Mouse (Mus musculus) left cerebral cortex, postnatal 36 days (tissue): ENCODE measurements around the gene Egln3. TPM values are rescaled to one million over a fixed set of nuclear protein-coding genes. Genes with fewer than 3 reads are reported as not detected.
A peak's percentile ranks its signal among the peaks of the same experiment; 100 is the strongest.

Experiments used
- DNase-seq, 2 experiments: peaks; one replicate each; pipeline ENCODE4 v3.0.0; 2021 to 2022; ENCODE audit warnings: low spot score in 2 of 2, mixed read lengths in 1 of 2
- intact Hi-C: fragments of 180-260 bp; cut with DNase I; formaldehyde crosslinking; loops from one replicate; pipeline ENCODE4 v1.15.1; 2025
- total RNA-seq, 2 experiments: library from RNA; stranded (reverse); gene quantifications; 2 replicates each; pipeline ENCODE4 v1.2.3; 2021

The Egln3 gene
- 1 to 10 TPM; 9.1 to 9.9 TPM for total RNA-seq

GRCm38 (mm10) chr12:54203656-54204045 is at the start of gene Egln3:
Gene Egln3 (minus strand): TSS chr12:54203860.
- intact Hi-C loops: no loop called here
- DNase-seq: peak; percentile 53 to 72

- intact Hi-C loops: no loop called here
- no peak for DNase-seq
Observed at GRCm38 (mm10) chr12:54253449-54253848, 49.8 kb upstream of the Egln3 start.

- intact Hi-C loops: no loop called here
- peak; percentile 46 to 48 for DNase-seq
Observed at GRCm38 (mm10) chr12:54251942-54252400, 48.3 kb upstream of the Egln3 start.

GRCm38 (mm10) chr12:54247835-54248234 is 44.2 kb upstream of the Egln3 start:
- intact Hi-C loops: no loop called here
- no peak for DNase-seq

GRCm38 (mm10) chr12:54243158-54243557 is 39.5 kb upstream of the Egln3 start:
- DNase-seq: no peak

GRCm38 (mm10) chr12:54241976-54242375 is 38.3 kb upstream of the Egln3 start:
- intact Hi-C loops: no loop called here
- no peak for DNase-seq

More at GRCm38 (mm10) chr12:54243158-54243557, 39.5 kb upstream of the Egln3 start:
- intact Hi-C loops: no loop called here

GRCm38 (mm10) chr12:54233794-54234193 is 30.1 kb upstream of the Egln3 start:
- DNase-seq: no peak
- intact Hi-C loops: no loop called here

- DNase-seq: no peak
- intact Hi-C loops: no loop called here
Observed at GRCm38 (mm10) chr12:54232996-54233603, 29.4 kb upstream of the Egln3 start.

- intact Hi-C loops: no loop called here
- DNase-seq: no peak
Observed at GRCm38 (mm10) chr12:54232456-54232855, 28.8 kb upstream of the Egln3 start.

GRCm38 (mm10) chr12:54227551-54227950 is 23.9 kb upstream of the Egln3 start:
- intact Hi-C loops: no loop called here
- DNase-seq: no peak

- DNase-seq: no peak
- intact Hi-C loops: no loop called here
Observed at GRCm38 (mm10) chr12:54226341-54226740, 22.7 kb upstream of the Egln3 start.

- no peak for DNase-seq
Observed at GRCm38 (mm10) chr12:54225610-54226009, 21.9 kb upstream of the Egln3 start.

GRCm38 (mm10) chr12:54225090-54225489 is 21.4 kb upstream of the Egln3 start:
- intact Hi-C loops: no loop called here
- DNase-seq: no peak

More at GRCm38 (mm10) chr12:54225610-54226009, 21.9 kb upstream of the Egln3 start:
- intact Hi-C loops: no loop called here

- intact Hi-C loops: no loop called here
- DNase-seq: no peak
Observed at GRCm38 (mm10) chr12:54222036-54222760, 18.5 kb upstream of the Egln3 start.

GRCm38 (mm10) chr12:54216673-54217072 is 13.0 kb upstream of the Egln3 start:
- DNase-seq: no peak
- intact Hi-C loops: no loop called here

GRCm38 (mm10) chr12:54214426-54214825 is 10.8 kb upstream of the Egln3 start:
- intact Hi-C loops: no loop called here

GRCm38 (mm10) chr12:54213871-54214270 is 10.2 kb upstream of the Egln3 start:
- intact Hi-C loops: no loop called here

More at GRCm38 (mm10) chr12:54214426-54214825, 10.8 kb upstream of the Egln3 start:
- no peak for DNase-seq

GRCm38 (mm10) chr12:54213230-54213629 is 9.6 kb upstream of the Egln3 start:
- intact Hi-C loops: no loop called here
- no peak for DNase-seq

More at GRCm38 (mm10) chr12:54213871-54214270, 10.2 kb upstream of the Egln3 start:
- DNase-seq: no peak

- no peak for DNase-seq
- intact Hi-C loops: no loop called here
Observed at GRCm38 (mm10) chr12:54209182-54209563, 5.5 kb upstream of the Egln3 start.

GRCm38 (mm10) chr12:54208433-54209181 is 4.9 kb upstream of the Egln3 start:
- DNase-seq: no peak

More at GRCm38 (mm10) chr12:54208433-54209181, 4.9 kb upstream of the Egln3 start:
- intact Hi-C loops: no loop called here
